Mouse (Mus musculus) C2C12 (cell line): ENCODE measurements at regions not wholly inside any gene's neighbourhood (a gene's known extent, or its start where the extent isn't known, plus 50 kb on each side); places are given as distances from the start of the nearest gene placed in this dataset.

Source experiments
- H3K27me3 ChIP-seq: one replicate; pipeline ENCODE4 v1.6.1; 2011; ENCODE audit not compliant: control insufficient read depth, insufficient read depth, insufficient read length
- H3K36me3 ChIP-seq: one replicate; pipeline ENCODE4 v1.6.1; 2011; ENCODE audit not compliant: control insufficient read depth, insufficient read depth
- H3K4me3 ChIP-seq: one replicate; pipeline ENCODE4 v1.5.1; 2011; ENCODE audit warnings: mild to moderate bottlenecking, control low read depth; ENCODE audit not compliant: poor library complexity, insufficient read depth, severe bottlenecking
- H3K79me2 ChIP-seq: one replicate; pipeline ENCODE4 v1.6.1; 2011; ENCODE audit not compliant: control insufficient read depth, insufficient read depth
- H3K79me3 ChIP-seq: one replicate; pipeline ENCODE4 v1.6.1; 2011; ENCODE audit warnings: low read depth, control low read depth
- H3ac ChIP-seq: one replicate; pipeline ENCODE3; 2011; ENCODE audit warnings: low read depth; ENCODE audit not compliant: control insufficient read depth, insufficient read length
- CEBPB ChIP-seq: IDR thresholded peaks from one replicate; pipeline ENCODE4 v1.6.1; 2011; ENCODE audit warnings: low read depth, mild to moderate bottlenecking, control low read depth, moderate library complexity
- CTCF ChIP-seq: IDR thresholded peaks from one replicate; pipeline ENCODE4 v1.5.1; 2011; ENCODE audit not compliant: control insufficient read depth, insufficient read depth, insufficient read length
- FOSL1 ChIP-seq: IDR thresholded peaks from one replicate; pipeline ENCODE4 v1.8.0; 2011; ENCODE audit warnings: mild to moderate bottlenecking, low read length; ENCODE audit not compliant: poor library complexity, insufficient read depth, severe bottlenecking
- MAX ChIP-seq: IDR thresholded peaks from one replicate; pipeline ENCODE4 v1.6.1; 2011; ENCODE audit warnings: mild to moderate bottlenecking, control low read depth
- MYOD1 ChIP-seq: IDR thresholded peaks from one replicate; pipeline ENCODE4 v1.6.1; 2011; ENCODE audit warnings: low read depth; ENCODE audit not compliant: control insufficient read depth, insufficient read length
- MYOG ChIP-seq: IDR thresholded peaks from one replicate; pipeline ENCODE4 v1.6.1; 2011; ENCODE audit not compliant: control insufficient read depth, insufficient read length; ENCODE audit errors: extremely low read depth
- USF1 ChIP-seq: IDR thresholded peaks from one replicate; pipeline ENCODE4 v1.6.1; 2011; ENCODE audit warnings: low read depth, mild to moderate bottlenecking, control low read depth, moderate library complexity

DNA sequence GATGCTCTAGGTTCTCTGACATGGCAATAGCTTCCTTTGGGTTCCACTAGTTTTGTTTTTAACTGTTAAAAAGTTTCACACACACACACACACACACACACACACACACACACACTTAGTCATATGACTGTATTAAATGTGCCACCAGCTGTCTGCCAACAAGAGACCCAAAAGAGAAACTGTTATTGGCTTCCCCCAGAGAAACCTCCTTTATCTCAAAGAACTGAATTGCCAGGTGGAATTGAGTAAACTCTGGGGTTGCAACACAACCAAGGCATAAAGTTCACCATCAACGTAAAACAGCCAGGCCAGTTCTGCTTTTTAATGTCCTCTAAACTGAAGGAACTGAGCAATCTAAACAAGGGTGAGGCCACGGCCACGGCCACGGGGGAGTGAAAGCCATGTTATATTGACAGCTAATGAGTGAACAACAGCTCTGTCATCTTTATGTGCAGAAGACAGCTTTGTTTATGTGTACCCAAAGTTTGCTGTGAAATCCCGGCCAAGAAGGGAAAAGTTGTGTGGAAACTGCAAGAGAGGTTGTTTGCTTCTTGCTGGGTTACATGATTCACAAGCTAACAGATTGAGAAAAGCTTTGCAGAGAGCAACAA is 69.3 kb downstream of the Btg1 start:
- Histone ChIP-seq H3K36me3 (no peaks in the 10 kb centered on the region), H3K79me2 (no peaks in the 10 kb centered on the region), H3K4me3 (no peak overlapping the region)

DNA sequence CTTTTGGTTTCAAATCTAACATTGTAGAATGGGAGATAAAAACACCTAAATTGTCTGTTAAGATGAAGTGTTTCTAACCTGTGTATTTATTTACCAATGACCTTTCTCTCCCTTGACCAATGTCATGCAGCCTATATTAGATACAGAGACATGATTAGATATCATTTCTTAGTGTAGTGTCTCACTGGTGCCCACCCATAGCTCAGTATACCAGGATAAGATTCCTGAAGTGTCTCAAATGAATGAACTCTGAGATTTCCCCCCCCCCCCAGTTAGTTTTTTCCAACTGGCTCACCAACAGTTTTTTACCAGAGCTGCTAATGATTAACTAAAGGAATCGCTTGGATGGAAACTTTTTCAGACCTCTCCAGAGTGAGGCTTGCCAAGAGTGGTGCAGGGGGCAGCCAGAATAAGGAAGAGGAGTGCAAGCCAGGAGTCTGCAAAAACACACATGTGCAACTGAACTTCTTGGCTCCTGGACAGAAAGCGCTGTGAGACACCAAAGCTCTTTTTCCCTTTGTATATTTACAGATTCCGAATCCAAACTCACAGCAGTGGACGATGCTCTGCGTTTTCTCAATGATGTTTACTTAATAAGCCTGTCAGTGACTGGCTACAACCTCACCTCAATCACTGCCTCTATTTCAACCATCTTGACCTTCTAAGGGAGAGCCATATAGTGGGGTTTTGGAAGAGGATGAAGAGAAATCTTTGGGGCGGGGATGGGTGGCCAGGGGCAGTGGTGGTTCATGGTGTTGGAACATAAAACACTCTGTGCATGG is 70.0 kb downstream of the Btg1 start:
- Histone ChIP-seq H3K79me2 (no peaks in the 10 kb centered on the region), H3ac (no peak overlapping the region), H3K36me3 (no peaks in the 10 kb centered on the region), H3K79me3 (no peaks in the 10 kb centered on the region), H3K4me3 (no peak overlapping the region), H3K27me3 (no peaks in the 10 kb centered on the region)
- no peak for TF ChIP-seq CEBPB

More for the DNA sequence above, 69.3 kb downstream of the Btg1 start:
- no peak overlapping the region for H3ac ChIP-seq
- no peaks in the 10 kb centered on the region for H3K27me3 ChIP-seq
- no peaks in the 10 kb centered on the region for H3K79me3 ChIP-seq
- TF ChIP-seq FOSL1 = no peak
- no peak for TF ChIP-seq MYOD1
- no peak for TF ChIP-seq CTCF
- no peak for TF ChIP-seq MAX

DNA sequence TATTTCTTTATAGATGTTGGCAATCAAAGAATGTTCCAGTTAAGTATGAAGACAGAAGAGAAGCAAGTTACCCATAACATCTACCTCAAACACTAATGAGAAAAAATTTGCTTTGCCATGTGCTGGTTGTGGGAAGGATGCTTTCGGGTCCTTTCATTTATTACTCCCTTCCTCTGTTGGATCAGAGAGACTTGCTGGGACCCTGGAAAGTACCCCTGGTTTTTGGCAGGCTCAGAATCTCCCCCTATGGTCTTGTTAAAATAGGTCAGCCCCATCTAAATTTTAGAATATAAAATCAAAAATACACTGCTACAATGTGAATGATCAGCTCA is 70.6 kb downstream of the Btg1 start:
- TF ChIP-seq CEBPB = no peak
- no peak for TF ChIP-seq MYOG
- TF ChIP-seq FOSL1 = no peak
- no peak for TF ChIP-seq CTCF
- TF ChIP-seq MYOD1 = no peak
- no peak for TF ChIP-seq USF1
- TF ChIP-seq MAX = no peak
- Histone ChIP-seq H3K36me3 (no peaks in the 10 kb centered on the region), H3K79me2 (no peaks in the 10 kb centered on the region), H3ac (no peak overlapping the region), H3K79me3 (no peaks in the 10 kb centered on the region), H3K4me3 (no peak overlapping the region), H3K27me3 (no peaks in the 10 kb centered on the region)

DNA sequence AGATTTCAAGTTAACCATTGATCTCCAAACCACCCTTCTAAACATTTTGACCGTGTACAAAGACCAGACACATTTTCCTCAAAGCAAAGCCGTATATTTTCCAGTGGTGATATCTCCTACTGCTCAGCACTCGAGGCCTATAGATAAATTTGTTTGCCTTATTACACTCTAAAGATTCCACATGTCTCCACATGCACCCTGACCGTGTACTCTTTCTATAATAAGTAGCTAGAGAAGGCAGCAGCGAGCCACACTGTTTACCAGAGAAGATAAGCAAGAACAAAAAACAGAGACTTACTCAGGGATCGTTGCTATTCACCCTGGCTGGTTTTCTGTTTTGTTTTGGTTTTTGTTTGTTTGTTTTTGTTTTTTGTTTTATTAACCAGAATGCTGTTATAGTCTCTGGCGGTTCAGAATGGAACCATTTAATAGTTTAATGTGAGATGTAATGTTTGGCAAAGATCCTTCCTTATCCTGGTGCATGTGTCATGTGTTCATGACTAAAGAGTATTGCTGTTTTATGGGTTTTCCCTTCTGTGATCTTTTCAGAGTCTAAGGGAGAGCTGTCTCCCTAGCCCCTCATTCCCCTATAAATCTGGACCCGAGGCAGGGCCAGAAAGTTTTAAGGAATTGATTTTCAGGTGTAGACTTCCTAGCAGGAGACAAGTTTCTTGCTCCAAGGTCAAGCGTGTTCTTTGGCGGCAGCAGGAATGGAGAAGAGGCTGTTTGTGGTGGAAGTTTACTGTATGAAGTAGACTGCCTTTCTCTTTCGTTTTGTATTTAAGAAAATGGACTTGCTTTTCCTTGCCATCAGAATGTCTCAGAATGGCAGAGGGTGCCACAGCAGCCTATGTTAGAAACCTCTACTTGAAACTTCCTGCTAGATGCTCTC is 73.4 kb downstream of the Btg1 start:
- H3K4me3 ChIP-seq = no peak overlapping the region
- H3K79me2 ChIP-seq = no peaks in the 10 kb centered on the region
- H3K36me3 ChIP-seq = no peaks in the 10 kb centered on the region
- no peaks in the 10 kb centered on the region for H3K27me3 ChIP-seq
- no peak overlapping the region for H3ac ChIP-seq
- no peaks in the 10 kb centered on the region for H3K79me3 ChIP-seq
- TF ChIP-seq MYOD1 (no peak), MYOG (no peak), CEBPB (no peak), CTCF (no peak)

DNA sequence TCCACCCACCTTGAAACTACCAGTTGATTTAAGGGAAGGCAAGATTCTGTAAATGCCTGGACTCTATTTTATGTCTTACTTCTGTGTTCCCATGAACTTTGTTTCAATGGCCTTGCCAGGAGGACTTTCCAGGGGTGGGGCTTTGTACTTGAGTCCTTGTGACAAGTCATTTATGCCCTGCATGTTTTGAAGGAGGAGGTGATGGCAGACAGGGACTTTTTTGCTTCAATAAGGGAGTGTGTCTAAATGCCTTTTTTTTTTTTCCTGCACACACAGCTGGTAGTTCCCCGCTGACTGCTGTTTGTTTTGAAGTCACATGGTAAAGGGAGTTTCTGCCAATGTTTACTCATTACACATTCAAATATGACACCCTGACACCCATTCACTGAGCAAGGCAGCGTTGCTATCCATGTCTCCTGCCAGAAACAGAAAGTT is 74.1 kb downstream of the Btg1 start:
- Histone ChIP-seq H3K79me3 (no peaks in the 10 kb centered on the region), H3K36me3 (no peaks in the 10 kb centered on the region)
- TF ChIP-seq MYOD1 (no peak), MYOG (no peak), FOSL1 (no peak), USF1 (no peak), MAX (no peak), CEBPB (no peak), CTCF (no peak)

More for the DNA sequence above, 74.1 kb downstream of the Btg1 start:
- H3K4me3 ChIP-seq = no peak overlapping the region
- no peaks in the 10 kb centered on the region for H3K27me3 ChIP-seq
- no peaks in the 10 kb centered on the region for H3K79me2 ChIP-seq
- H3ac ChIP-seq = no peak overlapping the region
